Mouse (Mus musculus) hindbrain, embryonic 14.5 days (tissue): Measurements from ENCODE around the gene Speer3. TPM values are rescaled to one million over a fixed set of nuclear protein-coding genes. Genes with fewer than 3 reads are reported as not detected.
"Not testable (repeated sequence)": the region's sequence is repeated elsewhere in the genome, so short reads cannot be mapped to it uniquely, and the experiment has no call there.

ENCODE experiments used
- ATAC-seq: fragments of 200-750 bp; cut with Nextera tagmentation; 2 replicates; pipeline ENCODE4 v1.8.0; 2017; ENCODE audit warnings: moderate number of reproducible peaks, mild to moderate bottlenecking, moderate TSS enrichment, moderate library complexity; ENCODE audit not compliant: low FRiP score
- DNase-seq: peaks from one replicate; pipeline ENCODE4 v3.0.0-alpha.2; 2015; ENCODE audit warnings: low spot score
- H3K27ac ChIP-seq: fragments of 300-500 bp; sonication (generic); 2 replicates; pipeline ENCODE4 v1.5.1; 2014; ENCODE audit warnings: mild to moderate bottlenecking, moderate library complexity
- H3K27me3 ChIP-seq: fragments of 300-500 bp; sonication (generic); 2 replicates; pipeline ENCODE4 v1.6.1; 2014; ENCODE audit warnings: mild to moderate bottlenecking, low read length, mixed read lengths; ENCODE audit not compliant: control insufficient read depth, insufficient read depth
- H3K36me3 ChIP-seq: fragments of 300-500 bp; sonication (generic); replicated peaks from 2 replicates; pipeline ENCODE4 v1.6.1; 2014; ENCODE audit not compliant: control insufficient read depth, insufficient read depth
- H3K4me1 ChIP-seq: fragments of 300-500 bp; sonication (generic); replicated peaks from 2 replicates; pipeline ENCODE4 v1.6.1; 2014; ENCODE audit warnings: antibody characterized with exemption, low read length, mixed read lengths; ENCODE audit not compliant: control insufficient read depth, insufficient read depth
- H3K4me2 ChIP-seq: fragments of 300-500 bp; sonication (generic); replicated peaks from 2 replicates; pipeline ENCODE4 v1.6.1; 2014; ENCODE audit warnings: mild to moderate bottlenecking, moderate library complexity
- H3K4me3 ChIP-seq: fragments of 300-500 bp; sonication (generic); replicated peaks from 2 replicates; pipeline ENCODE4 v1.5.1; 2014; ENCODE audit warnings: mild to moderate bottlenecking, low read length
- H3K9ac ChIP-seq: fragments of 300-500 bp; sonication (generic); 2 replicates; pipeline ENCODE4 v1.6.1; 2014
- H3K9me3 ChIP-seq: fragments of 300-500 bp; sonication (generic); 2 replicates; pipeline ENCODE4 v1.6.1; 2016; ENCODE audit warnings: low read length; ENCODE audit not compliant: control insufficient read depth
- WGBS: fragments of 180-500 bp; shearing (Covaris S2); extraction: QIAGEN DNeasy Blood & Tissue Kit; methylation state at CpG from one replicate; pipeline ENCODE4 v1.1.7; 2014; 5-methylcytosine and 5-hydroxymethylcytosine counted together
- polyA plus RNA-seq: library from polyadenylated mRNA; unstranded; fragments of >200 nt; fragmentation: Nextera tagmentation; extraction: Ambion mirVana; gene quantifications from 2 replicates; pipeline ENCODE4 v1.2.1, GENCODE M21; 2014

Gene Speer3
- polyA plus RNA-seq, result not detected in 2 replicates

DNA sequence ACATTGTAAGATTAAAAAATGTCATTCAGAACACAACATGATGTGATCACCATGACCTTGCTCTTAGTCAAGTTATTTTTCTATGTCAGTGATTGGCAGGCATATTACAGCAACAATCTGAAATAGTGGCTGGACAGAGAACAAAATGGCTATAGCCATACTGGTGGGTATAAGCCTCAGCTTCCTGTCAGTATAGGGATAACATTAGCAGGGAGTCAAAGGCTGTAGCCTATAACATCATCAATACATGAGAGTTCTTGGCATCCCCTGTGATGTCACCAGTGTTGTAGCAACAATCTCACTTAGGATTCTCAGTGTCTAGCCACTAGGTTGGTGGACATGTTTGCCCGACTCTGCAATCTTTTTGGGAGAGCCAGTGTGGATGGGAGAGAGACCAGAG is at the start of gene Speer3:
TSS of gene Speer3 (plus strand) at position 301 of the 400 bp plus-strand sequence.
- ATAC-seq (no peak), DNase-seq (no peak)
- no peak within 1 kb of the TSS for H3K4me2 ChIP-seq
- no peak within 1 kb of the TSS for H3K27ac ChIP-seq
- H3K27me3 ChIP-seq, result no peaks in the 10 kb centered on the region
- no peak within 1 kb of the TSS for H3K9ac ChIP-seq
- no peaks in the 10 kb centered on the region for H3K9me3 ChIP-seq
- no peak within 1 kb of the TSS for H3K4me3 ChIP-seq
- H3K4me1 ChIP-seq, result no peaks in the 10 kb centered on the region
- WGBS, result 74% methylated on average over 1 of the region's 1 CpGs
- no peaks in the 10 kb centered on the region for H3K36me3 ChIP-seq

DNA sequence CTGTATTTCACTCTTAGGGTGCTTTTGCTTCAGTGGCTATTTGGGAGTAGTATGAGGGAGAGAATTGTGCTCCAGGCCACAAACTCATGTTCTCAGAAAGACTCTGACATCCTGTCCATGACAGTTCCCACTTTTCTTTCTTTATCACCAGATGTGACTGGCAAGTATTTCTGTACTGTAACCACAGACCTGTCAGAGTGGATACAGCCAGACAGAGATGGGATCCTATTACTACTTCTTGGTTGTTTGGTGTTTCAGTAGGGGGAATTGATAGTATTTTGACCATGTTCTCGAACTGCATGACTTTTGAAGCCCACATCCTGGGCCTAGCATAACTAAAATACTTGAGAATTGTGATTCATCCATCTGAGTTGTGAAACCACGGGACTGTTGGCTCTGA is 19.1 kb downstream of the Speer3 start:
- H3K4me1 ChIP-seq, H3K4me3 ChIP-seq, H3K27me3 ChIP-seq, H3K4me2 ChIP-seq, DNase-seq, H3K9me3 ChIP-seq, H3K9ac ChIP-seq, H3K36me3 ChIP-seq, ATAC-seq, H3K27ac ChIP-seq: not testable (repeated sequence)
- 71% methylated on average over 2 of the region's 2 CpGs for WGBS

DNA sequence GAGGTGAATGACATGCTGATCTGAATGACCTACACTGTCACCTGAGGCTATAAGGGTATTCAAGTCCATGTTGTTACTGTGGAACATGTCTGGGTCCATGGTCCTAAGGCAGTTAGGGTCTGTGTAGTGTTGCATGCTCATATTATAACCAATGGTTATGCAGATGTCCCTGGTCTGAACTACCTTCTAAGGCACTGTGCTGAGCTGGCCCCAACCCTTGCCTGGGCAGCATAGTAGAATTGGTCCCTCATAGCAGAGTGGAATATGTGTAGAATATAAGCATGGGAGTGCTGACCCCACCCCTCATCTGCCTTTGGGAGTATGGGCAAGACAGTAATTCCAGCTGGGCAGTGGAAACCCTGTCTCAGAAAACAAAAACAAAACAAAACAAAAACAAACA is 33.7 kb downstream of the Speer3 start:
- Histone ChIP-seq H3K36me3 (no peaks in the 10 kb centered on the region), H3K4me3 (no peak overlapping the region), H3K27me3 (no peaks in the 10 kb centered on the region), H3K27ac (no peak overlapping the region), H3K9ac (no peak overlapping the region), H3K9me3 (no peaks in the 10 kb centered on the region), H3K4me2 (no peak overlapping the region), H3K4me1 (no peaks in the 10 kb centered on the region)
- 0 out of 2 replicates have a peak, but pooled peaks have one; percentile 17 for ATAC-seq
- no peak for DNase-seq

DNA sequence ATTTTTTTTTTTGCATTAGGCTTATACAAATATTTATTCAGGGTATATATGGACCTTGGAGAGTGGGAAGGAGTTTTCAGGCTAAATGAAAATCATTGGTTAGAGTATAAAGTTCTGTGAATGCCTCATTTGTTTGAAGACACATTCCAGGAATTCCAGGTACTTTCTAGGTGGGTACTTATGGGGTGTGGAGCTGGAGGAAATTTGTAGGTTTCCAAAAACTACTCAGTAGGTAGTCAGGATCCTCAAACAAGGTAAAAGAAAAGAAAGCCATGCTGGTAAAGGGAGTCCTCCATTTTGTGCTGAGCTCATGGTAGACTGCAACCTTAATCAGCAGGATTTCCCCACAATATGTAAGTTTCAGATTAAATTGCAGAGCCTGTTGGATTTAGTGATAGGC is 35.3 kb downstream of the Speer3 start:
- no peak for DNase-seq
- no peaks in the 10 kb centered on the region for H3K27me3 ChIP-seq

DNA sequence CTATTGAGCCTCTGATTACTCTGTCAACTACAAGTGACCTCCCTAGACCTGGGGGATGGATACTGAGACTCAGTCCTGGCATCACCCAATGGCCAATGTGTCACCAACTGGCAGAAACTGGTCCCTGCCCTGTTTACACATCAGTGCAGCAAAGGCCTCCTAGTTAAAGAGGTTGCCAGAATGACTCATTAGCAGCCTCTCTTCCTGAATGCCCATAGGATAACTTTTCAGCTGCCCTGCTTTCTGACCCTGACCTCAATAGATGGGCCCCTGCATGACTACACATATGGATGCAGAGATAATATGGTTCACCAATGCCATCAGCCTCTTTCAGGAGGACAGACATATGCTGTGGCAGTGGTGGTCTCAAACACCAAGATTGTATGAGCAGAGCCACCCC is 52.9 kb downstream of the Speer3 start:
- Histone ChIP-seq H3K4me2 (no peak overlapping the region), H3K27me3 (no peaks in the 10 kb centered on the region), H3K4me1 (no peaks in the 10 kb centered on the region), H3K9ac (no peak overlapping the region), H3K36me3 (no peaks in the 10 kb centered on the region), H3K9me3 (no peaks in the 10 kb centered on the region), H3K4me3 (no peak overlapping the region), H3K27ac (no peak overlapping the region)
- DNase-seq (no peak), ATAC-seq (no peak)

More for the DNA sequence above, 35.3 kb downstream of the Speer3 start:
- no peaks in the 10 kb centered on the region for H3K36me3 ChIP-seq
- no peaks in the 10 kb centered on the region for H3K9me3 ChIP-seq
- no peaks in the 10 kb centered on the region for H3K4me1 ChIP-seq
- no peak overlapping the region for H3K27ac ChIP-seq
- no peak for ATAC-seq
- no peak overlapping the region for H3K9ac ChIP-seq
- H3K4me3 ChIP-seq, result no peak overlapping the region
- H3K4me2 ChIP-seq, result no peak overlapping the region

Other genes with a start within 250 kb of the Speer3 start
- 5.5 TPM in 2 replicates for gene Sema3e, start 233.7 kb downstream of the Speer3 start, polyA plus RNA-seq